Mouse (Mus musculus): Measurements from ENCODE around the gene Pgrmc2.
A peak's percentile ranks its signal among the peaks of the same experiment; 100 is the strongest.

The Pgrmc2 gene

DNA sequence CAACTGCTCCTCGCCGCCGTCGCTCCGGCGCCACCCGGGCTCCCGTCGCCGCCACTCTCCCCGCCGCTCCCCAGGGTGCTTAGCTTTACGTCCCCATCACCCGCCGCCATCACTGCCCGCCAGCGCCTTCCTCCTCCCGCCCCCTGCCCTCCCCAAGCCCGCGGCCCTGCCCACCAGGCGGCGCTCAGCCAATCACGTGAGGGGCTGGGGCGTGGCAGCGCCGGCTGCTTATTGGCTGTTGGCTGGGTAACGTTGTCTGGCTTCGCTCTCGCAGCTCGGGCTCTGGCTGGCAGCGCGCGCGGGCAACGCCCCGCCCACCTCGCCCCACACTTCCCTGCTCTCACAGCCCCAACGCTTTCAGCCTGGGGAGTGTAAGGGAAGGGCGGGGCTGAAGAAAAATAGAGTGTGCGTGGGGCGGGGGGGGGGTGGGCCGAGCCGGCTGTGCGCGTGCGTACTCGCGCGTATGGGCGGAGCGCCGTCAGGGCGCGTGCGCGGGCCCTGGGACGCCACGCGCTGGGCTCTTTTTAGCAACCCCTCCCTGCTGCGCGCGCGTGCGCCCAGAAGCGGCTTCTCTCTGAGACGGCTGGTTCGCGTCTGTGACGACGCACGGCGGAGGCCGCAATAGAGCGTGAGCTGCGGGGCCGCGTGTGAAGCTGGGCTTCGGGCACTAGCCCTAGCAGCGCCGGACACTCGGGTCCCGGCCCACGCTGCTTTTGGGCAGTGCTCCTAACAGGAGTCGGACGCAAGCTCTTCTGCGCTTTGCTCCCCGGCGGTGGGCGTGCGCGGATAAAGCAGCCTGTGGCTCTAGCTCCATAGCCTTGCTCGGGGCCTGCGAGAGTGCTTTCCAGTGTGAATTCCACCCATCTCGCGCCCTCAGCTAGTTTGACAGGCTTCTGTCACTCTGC, at the start of gene Pgrmc2:
Gene Pgrmc2, minus strand, starts transcription at position 162 of the 905 bp plus-strand sequence.
- DNase-seq (ENCODE audit: extremely low spot score), result peak; percentile 98

DNA sequence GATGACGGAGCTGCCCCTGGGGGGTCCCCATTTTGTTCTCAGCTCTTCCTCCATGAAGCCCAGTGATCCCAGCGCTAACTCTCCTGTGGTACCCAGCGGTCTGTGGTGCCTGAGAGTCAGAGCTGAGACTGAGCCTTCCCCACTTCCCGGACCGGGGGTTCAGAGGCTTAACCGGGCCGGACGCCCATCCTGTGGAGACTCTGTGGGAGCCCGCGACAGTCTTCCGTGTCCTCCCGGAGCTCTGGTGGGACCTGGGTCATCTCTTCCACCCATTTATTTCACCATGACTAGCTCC, 41.1 kb upstream of the Pgrmc2 start:
- peak; percentile 8 for DNase-seq (ENCODE audit: extremely low spot score)

DNA sequence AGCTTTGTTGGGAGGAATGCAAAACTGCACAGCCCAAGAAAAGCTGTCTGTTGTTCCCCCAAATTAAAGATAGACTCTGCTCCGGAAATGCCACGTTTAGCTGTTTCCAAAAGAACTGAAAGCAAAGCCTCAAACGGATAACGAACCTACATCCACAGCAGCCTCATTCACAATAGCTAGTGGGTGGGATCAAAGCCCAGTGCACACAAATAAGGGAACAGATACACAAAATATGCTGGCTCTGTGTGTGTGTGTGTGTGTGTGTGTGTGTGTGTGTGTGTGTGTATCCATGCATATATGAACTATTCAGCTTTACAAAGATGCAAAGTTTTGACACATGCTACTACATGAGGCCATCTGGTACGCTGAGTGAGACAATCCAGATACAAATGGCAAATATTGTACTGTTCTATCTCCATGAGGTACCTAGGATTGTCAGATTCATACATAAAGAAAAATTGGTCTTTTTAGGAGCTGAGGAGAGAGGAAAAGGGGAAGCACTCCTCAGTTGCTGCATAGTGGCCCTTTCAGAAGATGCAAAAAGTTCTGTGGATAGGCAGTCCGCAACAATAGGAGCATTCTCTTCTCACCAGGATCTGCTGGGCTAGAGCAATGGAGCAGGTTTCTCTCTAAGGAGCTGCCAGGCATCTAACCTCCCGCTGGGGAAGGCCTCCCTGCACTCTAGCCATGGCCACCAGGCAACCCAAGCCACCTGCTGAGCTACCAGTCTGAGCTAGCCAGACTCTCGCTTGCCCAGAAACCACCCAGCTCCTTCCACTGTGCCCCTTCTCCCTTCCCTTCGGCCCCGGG, 40.5 kb upstream of the Pgrmc2 start:
- DNase-seq (ENCODE audit: extremely low spot score), result peak; percentile 6

DNA sequence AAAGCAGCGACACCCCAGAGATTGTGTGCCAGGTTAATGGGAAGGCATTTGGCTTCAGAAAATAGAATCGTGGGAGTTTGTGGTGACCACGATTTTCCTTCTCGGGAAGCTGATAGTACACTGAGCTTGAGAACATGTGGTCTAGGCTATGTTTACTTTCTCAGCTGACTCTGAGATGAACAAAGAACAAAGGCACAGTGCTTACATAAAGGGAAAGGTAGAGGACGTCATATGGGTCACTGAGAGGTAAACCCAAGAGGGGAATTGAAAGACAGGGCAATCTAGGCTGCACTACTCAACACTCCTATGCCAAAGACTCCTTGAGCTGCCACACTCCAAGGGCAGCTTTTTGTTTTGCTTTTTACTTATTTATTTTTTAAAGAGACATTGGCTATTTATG, 35.3 kb upstream of the Pgrmc2 start:
- DNase-seq (ENCODE audit: extremely low spot score), result no peak

DNA sequence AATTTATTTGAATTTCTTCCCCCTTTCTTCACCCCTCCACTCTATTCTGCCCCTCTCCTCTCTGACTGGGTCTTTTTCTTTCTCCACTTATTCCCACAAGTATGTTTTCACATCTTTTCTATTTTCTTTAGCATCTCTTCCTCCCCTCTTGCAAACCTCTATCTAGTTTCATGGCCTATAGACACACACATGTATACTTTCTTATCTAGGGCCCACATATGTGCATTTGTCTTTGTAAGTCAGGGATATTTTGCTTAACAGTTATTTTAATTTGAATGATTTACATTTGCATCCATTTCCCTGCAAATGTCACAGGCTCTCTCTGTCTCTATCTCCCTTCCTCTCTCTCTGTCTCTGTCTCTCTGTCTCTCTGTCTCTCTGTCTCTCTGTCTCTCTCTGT, 34.6 kb upstream of the Pgrmc2 start:
- DNase-seq (ENCODE audit: extremely low spot score), result no peak

DNA sequence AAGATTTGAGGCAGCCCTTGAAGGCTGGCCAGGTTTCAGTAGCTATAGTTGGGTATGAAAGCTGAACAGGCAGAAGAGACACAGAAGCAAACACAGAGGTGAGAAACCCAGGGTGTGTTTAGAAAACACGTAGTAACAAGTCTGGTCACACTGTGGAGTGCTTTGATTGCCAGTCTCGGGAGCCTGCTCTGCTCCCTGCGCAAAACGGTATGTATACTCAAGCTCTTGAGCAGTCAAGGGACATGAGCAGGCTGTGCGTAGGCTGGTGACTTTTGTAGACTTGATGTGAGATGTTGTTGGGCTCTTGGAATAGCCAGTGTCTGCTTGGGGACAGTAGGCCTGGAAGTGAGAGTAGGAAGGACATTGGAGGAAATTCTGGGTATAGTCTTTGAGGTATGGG, 30.3 kb upstream of the Pgrmc2 start:
- DNase-seq (ENCODE audit: extremely low spot score), result no peak

DNA sequence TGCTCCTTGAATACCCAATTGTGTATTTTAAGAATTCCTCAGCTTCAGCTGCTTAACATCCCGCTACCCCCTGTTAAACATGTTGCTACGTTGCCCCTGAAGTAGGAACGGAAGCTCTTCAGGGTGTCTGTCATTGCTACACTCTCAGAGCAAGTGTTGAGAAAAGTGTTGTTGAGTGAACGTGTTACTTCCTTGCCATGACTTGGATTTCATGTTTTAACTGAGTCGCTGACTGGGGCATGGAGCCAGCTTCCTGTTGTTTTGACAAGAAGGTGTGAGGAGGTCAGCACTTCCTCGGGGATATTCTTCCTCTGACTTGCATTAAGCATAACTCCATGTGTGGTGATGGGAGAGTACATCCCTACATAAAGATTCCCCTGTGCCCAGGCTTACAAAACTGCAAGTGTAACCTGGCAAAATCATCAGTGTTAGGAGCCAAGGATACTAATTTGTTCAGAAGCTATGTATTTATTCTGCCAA, 25.5 kb upstream of the Pgrmc2 start:
- no peak for DNase-seq (ENCODE audit: extremely low spot score)

DNA sequence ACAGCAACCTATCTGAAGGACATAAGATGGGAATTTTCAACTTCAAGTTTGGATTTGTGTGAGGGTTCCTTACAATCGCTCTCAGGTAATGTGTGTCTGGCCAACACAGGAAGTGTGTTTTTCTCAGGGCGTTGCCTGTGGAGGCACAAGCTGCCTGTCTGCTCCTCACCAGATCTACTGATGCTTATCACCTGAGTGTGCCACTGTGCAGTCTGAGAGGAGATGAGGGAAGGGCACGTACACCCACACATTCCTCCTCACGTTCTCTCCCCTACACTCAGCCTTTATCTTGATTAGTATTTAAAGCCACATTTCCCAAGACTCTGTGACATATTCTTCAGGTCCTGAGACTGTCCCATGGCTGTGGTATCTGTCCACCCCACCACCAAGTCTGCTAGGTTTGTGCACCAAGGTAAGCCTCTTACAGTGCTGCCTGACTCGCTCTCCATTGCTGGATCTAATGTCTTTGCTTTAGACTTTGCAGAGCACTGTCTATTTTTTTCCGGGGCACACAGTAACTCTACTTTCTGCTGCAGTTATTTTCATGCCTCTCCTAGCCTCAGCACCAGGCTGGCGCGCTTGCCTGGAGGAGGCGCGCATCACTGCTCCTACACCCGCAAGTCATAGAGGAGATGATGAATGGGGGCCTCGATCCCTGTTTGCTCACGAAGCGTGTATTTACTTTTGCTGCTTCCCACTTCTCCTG, 24.9 kb upstream of the Pgrmc2 start:
- no peak for DNase-seq (ENCODE audit: extremely low spot score)

DNA sequence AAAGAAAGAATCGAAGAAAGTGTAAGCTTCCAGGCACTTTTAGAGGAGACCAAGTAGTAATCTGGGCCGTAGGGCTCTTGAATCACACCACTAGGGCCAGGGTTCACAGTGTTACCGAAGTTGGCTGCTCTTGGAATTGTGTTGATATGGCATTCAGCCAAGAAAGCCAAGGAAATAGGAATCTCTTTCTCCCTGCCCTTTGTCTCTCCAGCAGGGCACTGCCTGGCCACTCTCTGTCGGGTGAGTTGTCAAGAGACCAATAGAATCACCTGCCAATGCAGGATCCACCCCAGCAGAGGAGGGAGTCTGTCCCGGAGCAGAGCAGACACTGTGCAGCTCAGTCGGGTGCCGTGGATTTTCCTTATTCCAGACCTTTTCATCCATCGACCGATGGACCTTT, 19.1 kb upstream of the Pgrmc2 start:
- DNase-seq (ENCODE audit: extremely low spot score), result no peak

DNA sequence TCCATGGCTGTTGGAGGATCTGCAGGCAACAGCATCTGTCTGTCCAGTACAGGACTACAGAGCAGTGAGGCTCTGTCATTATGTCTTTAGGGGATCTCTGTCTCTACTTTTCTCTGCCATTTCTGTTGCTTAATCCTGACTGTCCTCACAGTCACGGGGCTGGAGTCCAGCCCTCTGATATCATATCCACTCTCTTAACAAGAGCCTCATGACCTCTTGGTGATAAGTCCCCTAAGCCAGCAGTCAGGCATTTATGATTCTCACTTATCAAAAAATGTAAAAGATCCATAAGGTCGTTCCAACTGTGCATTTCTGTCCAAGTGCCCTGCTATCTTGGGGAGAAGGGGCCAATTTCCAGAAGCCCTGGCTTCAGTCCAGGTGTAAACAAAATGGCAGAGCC, 17.3 kb upstream of the Pgrmc2 start:
- DNase-seq (ENCODE audit: extremely low spot score), result no peak

DNA sequence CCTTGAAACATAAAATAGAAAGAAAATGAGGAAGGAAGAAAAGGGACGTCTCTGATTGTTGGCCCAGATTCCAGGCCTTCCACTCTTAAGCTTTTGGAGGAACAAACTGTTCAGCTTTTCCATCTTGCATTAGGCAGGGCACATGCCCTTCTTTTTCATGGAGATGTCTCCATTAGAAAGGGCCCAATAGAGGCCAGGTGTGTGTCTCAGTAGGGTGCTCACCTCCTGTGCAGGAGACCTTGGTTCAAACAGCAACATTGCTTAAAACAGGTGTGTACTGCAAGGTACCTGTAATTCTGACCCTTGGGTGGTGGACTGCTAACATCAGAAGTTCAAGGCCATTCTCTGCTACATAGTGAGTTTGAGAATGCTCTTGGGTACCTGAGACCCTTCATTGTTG, 16.8 kb upstream of the Pgrmc2 start:
- DNase-seq (ENCODE audit: extremely low spot score), result no peak

DNA sequence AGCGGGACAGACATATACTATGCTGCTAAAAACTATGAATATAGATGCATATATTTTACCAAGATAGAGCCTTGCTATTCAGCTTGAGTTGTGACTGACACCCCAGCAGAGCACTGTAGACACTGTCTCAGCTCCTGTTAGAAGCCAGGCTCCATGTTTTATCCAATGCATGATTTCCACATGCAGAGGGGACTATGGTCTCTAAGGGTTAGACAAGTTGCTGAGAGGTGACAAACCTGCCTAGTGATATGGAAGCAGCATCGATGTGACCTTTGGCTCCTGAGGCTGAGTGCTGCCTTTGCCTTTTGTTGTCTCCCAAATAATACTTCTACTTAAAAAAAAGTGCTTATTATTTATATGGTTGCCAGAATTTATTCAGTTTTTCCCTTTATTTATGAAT, 10.4 kb upstream of the Pgrmc2 start:
- DNase-seq (ENCODE audit: extremely low spot score), result no peak

DNA sequence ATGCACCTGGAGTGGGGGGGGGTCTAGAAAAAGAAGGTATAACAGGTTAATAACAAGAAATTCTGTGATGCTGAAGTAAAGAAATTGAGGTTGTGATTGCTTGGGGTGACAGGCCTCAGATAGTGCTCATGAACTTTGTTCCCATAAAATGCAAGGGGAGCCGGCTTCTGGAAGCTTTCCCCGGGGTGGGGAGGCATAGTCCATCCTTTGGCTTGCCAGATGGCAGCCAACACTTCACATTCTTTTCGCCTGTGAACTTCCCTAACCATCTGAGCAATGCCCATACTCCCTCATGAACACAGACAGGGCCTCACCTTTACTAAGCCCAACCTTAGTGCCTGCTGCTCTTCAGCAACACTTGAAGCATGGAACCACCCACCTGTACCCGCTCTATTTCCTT, 9.5 kb upstream of the Pgrmc2 start:
- DNase-seq (ENCODE audit: extremely low spot score), result no peak

DNA sequence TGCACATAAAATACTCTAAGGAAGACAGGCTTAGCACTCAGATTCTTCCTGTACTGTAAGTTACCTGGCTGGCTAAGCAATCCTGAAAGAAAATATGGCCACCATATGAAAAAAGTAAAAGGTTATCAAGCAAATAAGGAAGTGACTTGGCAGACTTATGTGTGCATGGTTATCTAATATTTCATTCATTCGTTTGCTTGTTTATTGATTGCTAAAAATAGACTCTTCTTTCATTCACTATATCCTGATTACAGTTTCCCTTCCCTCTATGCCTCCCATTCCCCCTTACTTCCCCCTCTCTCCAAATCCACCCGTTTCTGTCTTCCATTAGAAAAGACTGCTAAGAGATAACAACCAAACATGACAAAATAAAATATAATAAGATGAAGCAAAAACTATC, 8.0 kb upstream of the Pgrmc2 start:
- DNase-seq (ENCODE audit: extremely low spot score), result no peak

DNA sequence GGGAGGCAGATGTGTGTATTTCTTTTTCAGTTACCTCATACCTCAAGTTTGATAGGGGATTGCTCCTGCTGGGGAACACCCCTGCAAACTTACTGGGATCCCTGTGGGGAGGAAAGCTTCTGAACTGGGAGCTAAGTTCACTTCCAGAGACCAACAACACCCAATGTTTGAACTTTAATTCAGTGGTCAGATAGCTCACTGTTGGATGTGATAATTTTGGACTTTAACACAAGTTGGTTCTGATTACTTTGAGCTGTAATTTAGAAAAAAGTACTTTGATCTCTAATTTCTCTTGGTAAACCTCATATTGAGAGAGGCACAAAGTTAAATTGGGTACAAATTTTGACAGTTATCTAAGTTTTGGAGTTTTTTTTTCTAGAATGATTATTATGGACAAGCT, 4.2 kb upstream of the Pgrmc2 start:
- DNase-seq (ENCODE audit: extremely low spot score), result no peak

DNA sequence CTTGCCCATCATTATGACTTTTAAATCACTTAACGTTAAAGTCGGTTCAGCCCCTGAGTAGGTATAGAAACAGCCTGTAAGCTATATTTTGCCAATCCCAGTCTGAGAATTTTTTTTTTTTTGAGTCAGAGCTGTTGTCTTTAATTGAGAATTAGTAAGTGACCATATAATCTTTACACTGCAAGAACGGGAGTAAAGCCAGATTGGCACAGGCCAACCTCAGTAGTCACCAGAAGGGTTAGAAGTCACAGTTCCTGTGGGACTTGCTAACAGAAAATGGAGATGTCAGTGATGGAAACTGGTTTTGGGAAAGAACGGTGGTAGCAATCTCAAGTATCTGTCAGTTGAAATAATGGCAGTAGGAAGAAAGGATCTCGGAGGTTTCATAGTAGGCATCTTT, 1.6 kb upstream of the Pgrmc2 start:
- no peak for DNase-seq (ENCODE audit: extremely low spot score)

DNA sequence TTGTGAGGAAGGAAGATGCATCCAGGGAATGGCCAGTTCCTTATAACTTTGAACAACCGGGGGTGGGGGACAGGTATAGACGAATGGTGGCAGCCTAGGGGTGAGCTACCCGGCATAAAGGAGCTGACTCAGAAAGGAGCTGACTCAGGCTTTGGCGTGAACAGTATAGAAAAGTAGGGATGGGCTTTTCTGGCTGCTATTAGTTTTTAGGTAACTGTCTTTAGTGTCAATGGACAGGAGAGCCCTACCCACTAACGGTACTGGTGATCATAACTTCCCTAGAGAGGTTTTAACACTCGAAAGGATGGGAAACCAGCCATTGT, 905 bp upstream of the Pgrmc2 start:
- DNase-seq (ENCODE audit: extremely low spot score), result no peak

DNA sequence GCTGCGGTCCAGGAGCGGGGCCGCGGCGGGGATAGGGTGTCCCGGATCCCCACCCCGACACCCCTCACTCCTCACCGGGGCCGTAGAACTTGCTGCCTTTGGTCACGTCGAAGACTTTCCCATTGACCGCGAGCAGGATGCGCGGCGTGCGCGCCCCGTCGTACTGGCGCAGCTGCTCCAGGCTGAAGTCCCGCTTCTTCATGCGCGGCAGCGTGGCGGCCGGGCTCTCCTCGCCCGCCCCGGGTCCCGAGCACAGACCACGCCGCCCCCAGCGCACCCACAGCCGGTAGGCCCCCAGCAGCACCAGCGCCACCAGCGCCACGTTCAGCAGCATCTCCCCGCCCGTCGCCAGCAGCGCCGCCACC, 344 bp downstream of the Pgrmc2 start:
- DNase-seq (ENCODE audit: extremely low spot score), result no peak

DNA sequence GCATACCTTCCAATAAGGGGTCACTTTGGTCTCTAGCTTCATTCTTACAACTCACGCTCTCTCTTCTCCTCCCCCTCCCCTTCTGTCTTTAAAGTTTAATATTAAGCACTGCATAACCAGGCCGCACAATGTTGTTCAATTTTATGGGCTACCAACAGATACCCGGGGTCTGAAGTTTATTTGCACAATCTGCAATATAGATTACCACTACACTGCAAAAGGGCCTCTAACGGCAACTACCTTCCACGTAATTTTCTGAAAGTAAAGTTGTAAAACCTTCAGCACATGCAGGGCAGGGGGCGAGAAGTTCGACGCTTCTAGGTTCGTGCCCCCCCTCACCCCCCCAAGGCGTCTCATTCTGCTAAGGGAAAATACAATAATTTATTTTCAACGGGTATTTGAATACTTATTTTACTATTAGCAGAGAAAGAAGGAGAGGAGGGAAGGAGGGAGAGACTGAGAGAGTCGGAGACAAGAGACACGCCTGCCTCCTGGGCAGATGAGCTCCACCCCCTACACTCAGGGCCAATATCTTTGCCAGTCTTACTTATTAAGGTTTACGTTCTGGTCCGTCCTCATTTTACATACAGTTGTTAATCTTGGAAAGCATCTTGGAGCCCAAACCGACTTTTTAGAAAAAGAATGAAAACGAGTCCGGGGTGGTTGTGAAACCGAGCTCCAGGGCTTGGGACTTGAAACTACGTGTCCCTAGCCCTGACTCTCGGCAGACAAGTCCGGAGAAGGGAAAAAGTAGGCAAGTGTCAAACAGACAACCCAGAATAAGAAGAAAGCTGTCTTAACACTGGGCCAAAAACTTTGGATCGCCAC, 1.2 kb downstream of the Pgrmc2 start:
- peak; percentile 43 for DNase-seq (ENCODE audit: extremely low spot score)

DNA sequence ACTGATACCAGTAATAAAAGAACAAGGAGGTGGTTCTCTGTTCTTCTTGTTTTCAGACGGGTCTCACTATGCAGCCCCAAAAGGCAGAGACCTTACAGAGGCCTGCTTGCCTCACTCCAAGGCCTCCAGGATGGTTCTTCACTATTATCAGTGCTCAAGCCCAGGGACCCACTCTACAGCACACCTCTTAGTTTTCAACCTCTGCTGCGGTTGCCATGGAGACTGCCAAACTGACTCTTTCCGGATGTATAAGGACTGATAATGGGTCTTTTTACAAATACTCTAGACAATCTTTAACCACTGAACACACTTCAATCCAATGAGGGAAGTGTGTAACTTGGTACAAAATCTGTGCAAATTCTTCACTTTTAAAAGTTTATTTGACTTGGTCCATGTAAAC, 2.1 kb downstream of the Pgrmc2 start:
- no peak for DNase-seq (ENCODE audit: extremely low spot score)

DNA sequence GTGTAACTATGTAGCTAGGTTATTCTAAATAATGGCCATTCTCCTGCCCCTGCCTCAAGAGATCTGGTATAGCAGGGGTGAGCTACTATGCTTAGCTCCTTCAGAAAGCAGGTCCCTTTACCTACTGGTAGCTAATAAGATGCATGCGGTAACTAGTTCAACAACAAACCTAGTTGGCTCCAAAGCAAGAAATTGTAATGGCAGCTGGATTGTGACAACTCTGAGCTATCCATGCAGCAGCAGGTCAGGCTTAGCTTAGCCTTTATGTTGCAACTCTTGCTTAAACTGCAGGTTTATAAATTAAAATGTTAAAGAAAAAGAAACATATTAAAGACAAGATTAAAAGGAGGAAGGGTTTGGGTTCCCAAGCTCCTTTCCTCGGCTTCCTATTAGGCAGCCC, 4.2 kb downstream of the Pgrmc2 start:
- no peak for DNase-seq (ENCODE audit: extremely low spot score)

DNA sequence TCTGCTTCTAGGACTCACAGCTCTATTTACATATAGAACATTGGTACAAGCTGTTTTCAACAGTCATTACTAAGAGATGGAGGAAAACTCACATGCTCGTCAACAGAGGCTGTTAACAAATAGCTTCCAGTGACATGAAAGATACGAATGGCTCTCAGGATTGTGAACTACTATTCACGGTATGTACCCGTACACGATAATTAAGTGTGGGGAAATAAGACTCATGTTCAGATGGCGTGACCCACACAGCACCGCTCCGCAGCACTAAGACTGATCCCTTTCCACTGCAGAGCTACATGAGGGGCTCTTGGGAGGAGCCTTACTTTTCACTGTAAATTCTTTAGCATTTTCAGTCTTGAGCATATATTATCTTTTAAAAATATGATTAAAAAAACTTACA, 7.5 kb downstream of the Pgrmc2 start:
- no peak for DNase-seq (ENCODE audit: extremely low spot score)

All from embryo, embryonic 9.5 days (tissue).